Mouse (Mus musculus) erythroblast, embryonic 14.5 days (primary cell): ENCODE data around the gene Tmem167b. TPM values are rescaled to one million over a fixed set of nuclear protein-coding genes. Genes with fewer than 3 reads are reported as not detected.
A peak's percentile ranks its signal among the peaks of the same experiment; 100 is the strongest.
"Not testable (repeated sequence)": the region's sequence is repeated elsewhere in the genome, so short reads cannot be mapped to it uniquely, and the experiment has no call there.

Experiments used
- H3K27me3 ChIP-seq: 2 replicates; pipeline ENCODE4 v1.6.1; 2012; ENCODE audit warnings: inconsistent platforms; ENCODE audit not compliant: control insufficient read depth
- H3K36me3 ChIP-seq: 2 replicates; pipeline ENCODE4 v1.6.1; 2012; ENCODE audit warnings: mild to moderate bottlenecking, inconsistent platforms; ENCODE audit not compliant: control insufficient read depth
- H3K4me1 ChIP-seq: 2 replicates; pipeline ENCODE4 v1.6.1; 2012; ENCODE audit warnings: inconsistent platforms; ENCODE audit not compliant: control insufficient read depth
- H3K4me3 ChIP-seq: replicated peaks from 2 replicates; pipeline ENCODE3; 2012; ENCODE audit warnings: moderate library complexity, mild to moderate bottlenecking, inconsistent platforms
- H3K9me3 ChIP-seq: 2 replicates; pipeline ENCODE4 v1.6.1; 2012; ENCODE audit warnings: low read length, inconsistent platforms, mixed read lengths; ENCODE audit not compliant: control insufficient read depth
- GATA1 ChIP-seq: IDR thresholded peaks from 2 replicates; pipeline ENCODE4 v1.6.1; 2012; ENCODE audit warnings: low read length, inconsistent platforms, mixed read lengths
- TAL1 ChIP-seq: IDR thresholded peaks from 3 replicates; pipeline ENCODE4 v1.6.1; 2012; ENCODE audit warnings: low read length, inconsistent platforms, mixed read lengths
- polyA plus RNA-seq: library from polyadenylated mRNA; stranded (reverse); fragments of >175 nt; gene quantifications from 2 replicates; pipeline ENCODE4 v1.2.3, GENCODE M21; 2012

The Tmem167b gene
- polyA plus RNA-seq, 1 experiment = 0.23 TPM

- no peak for TF ChIP-seq GATA1
- TF ChIP-seq TAL1 = no peak
- Histone ChIP-seq H3K36me3 (no peaks in the 10 kb centered on the region), H3K4me1 (peaks cover 25% of the 10 kb centered on the region), H3K9me3 (no peaks in the 10 kb centered on the region), H3K27me3 (peaks cover 15% of the 10 kb centered on the region), H3K4me3 (peak within 1 kb of the TSS; percentile 93)
These were observed 9.4 kb upstream of the Tmem167b start, which contains the start of gene Taf13 for GRCm38 (mm10) chr3:108571443-108572294. Gene Taf13 (plus strand): TSS chr3:108571698.

- Histone ChIP-seq H3K27me3 (peaks cover 17% of the 10 kb centered on the region), H3K4me1 (peaks cover 25% of the 10 kb centered on the region), H3K4me3 (peak overlapping the region; percentile 93), H3K36me3 (no peaks in the 10 kb centered on the region), H3K9me3 (no peaks in the 10 kb centered on the region)
- TF ChIP-seq TAL1 = no peak
- no peak for TF ChIP-seq GATA1
These were observed 8.5 kb upstream of the Tmem167b start for GRCm38 (mm10) chr3:108570813-108571212.

GRCm38 (mm10) chr3:108569636-108570035 lies 7.4 kb upstream of the Tmem167b start:
- H3K27me3 ChIP-seq = peaks cover 17% of the 10 kb centered on the region
- H3K36me3 ChIP-seq, H3K9me3 ChIP-seq, H3K4me3 ChIP-seq: not testable (repeated sequence)
- peaks cover 23% of the 10 kb centered on the region for H3K4me1 ChIP-seq

- TF ChIP-seq TAL1 (no peak), GATA1 (no peak)
- peaks cover 28% of the 10 kb centered on the region for H3K4me1 ChIP-seq
These were observed 6.0 kb upstream of the Tmem167b start for GRCm38 (mm10) chr3:108567990-108568877.

GRCm38 (mm10) chr3:108563309-108563708 lies 1.0 kb upstream of the Tmem167b start:
- peaks cover 5% of the 10 kb centered on the region for H3K27me3 ChIP-seq
- peaks cover 26% of the 10 kb centered on the region for H3K36me3 ChIP-seq
- peak overlapping the region; percentile 85 for H3K4me3 ChIP-seq
- no peaks in the 10 kb centered on the region for H3K9me3 ChIP-seq
- TF ChIP-seq GATA1 (no peak), TAL1 (no peak)
- peaks cover 53% of the 10 kb centered on the region for H3K4me1 ChIP-seq

More at GRCm38 (mm10) chr3:108567990-108568877, 6.0 kb upstream of the Tmem167b start:
- H3K9me3 ChIP-seq = no peaks in the 10 kb centered on the region
- H3K36me3 ChIP-seq = no peaks in the 10 kb centered on the region
- peaks cover 17% of the 10 kb centered on the region for H3K27me3 ChIP-seq
- no peak overlapping the region for H3K4me3 ChIP-seq

GRCm38 (mm10) chr3:108562777-108563271 lies 558 bp upstream of the Tmem167b start:
- H3K4me3 ChIP-seq = peak overlapping the region; percentile 85
- no peak for TF ChIP-seq GATA1
- TF ChIP-seq TAL1 = no peak
- no peaks in the 10 kb centered on the region for H3K9me3 ChIP-seq
- H3K4me1 ChIP-seq = peaks cover 58% of the 10 kb centered on the region
- H3K36me3 ChIP-seq = peaks cover 31% of the 10 kb centered on the region
- H3K27me3 ChIP-seq = peaks cover 2% of the 10 kb centered on the region

GRCm38 (mm10) chr3:108557888-108558287 lies 4.4 kb downstream of the Tmem167b start:
- peaks cover 69% of the 10 kb centered on the region for H3K4me1 ChIP-seq
- H3K27me3 ChIP-seq = peaks cover 2% of the 10 kb centered on the region
- no peaks in the 10 kb centered on the region for H3K9me3 ChIP-seq
- no peak overlapping the region for H3K4me3 ChIP-seq
- no peak for TF ChIP-seq GATA1
- peak; percentile 27; the same call in 1 of the 3 replicates for TF ChIP-seq TAL1
- peaks cover 50% of the 10 kb centered on the region for H3K36me3 ChIP-seq

- TF ChIP-seq GATA1 (no peak), TAL1 (no peak)
- peak overlapping the region; percentile 85 for H3K4me3 ChIP-seq
- H3K36me3 ChIP-seq = peaks cover 38% of the 10 kb centered on the region
- peaks cover 43% of the 10 kb centered on the region for H3K4me1 ChIP-seq
- peaks cover 14% of the 10 kb centered on the region for H3K27me3 ChIP-seq
- no peaks in the 10 kb centered on the region for H3K9me3 ChIP-seq
These were observed 7.5 kb downstream of the Tmem167b start for GRCm38 (mm10) chr3:108554587-108555312.
